ENCODE assay signal across 7 mouse cellular contexts in the genomic region with DNA sequence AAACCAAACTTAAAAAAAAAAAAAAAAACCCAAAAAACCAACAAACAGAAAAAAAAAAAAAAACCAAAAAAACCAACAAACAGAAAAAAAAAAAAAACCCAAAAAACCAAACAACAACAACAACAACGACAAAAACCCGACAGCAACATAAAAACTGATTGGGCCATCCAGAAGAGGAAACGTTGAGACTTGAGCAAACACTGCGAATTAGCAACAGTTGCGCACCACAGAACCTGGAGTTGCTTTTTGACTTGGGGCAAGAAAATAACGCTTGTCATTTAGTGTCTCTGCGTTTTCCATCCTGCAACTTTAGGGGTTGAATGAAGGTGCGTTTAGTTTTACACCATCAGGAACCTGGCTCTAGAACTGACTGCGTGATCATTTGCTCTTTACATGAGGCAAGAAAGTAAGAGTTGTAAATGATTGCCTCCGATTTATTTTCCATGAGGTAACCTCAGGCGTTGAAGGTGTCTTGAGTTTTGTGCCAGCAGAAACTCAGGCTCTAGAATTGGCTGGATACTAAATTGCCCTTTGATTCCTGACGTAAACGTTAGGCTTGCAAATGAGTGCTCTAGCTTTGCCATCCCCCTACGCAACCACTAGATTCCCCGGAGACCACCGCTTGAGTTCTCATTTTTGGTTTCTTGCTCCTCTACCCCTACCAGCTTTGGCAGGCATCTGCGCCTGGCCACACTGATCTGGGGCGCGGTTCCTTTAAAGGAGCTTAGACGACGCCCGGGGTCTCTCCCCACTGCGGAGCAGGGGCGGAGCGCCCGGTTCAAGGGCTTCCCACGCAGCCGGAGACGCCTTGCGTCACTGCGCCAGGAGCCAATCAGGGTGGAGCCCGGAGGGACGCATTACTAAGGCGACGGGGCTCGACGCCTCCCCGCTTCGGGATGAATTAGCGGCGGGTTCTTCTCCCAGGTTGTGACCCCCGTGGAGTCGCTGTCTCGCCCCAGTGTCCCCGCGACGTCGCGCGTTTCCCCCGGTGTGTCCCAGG. TPM values are rescaled to one million over a fixed set of nuclear protein-coding genes. Genes with fewer than 3 reads are reported as not detected.
DNase-seq lines count a peak whose midpoint lies in the region; ATAC-seq and TF ChIP-seq lines count a peak whose summit lies in the region.

TSS of gene Lclat1 (plus strand) at position 828 of the 1,000 bp plus-strand sequence.

- no peaks in the 10 kb centered on the region for H3K36me3 ChIP-seq in intestine, postnatal 0 days (ENCODE audit: control insufficient read depth, insufficient read depth)
- H3K36me3 ChIP-seq in midbrain, embryonic 12.5 days: no peaks in the 10 kb centered on the region
- no peaks in the 10 kb centered on the region for H3K36me3 ChIP-seq in small intestine, adult 2 months (ENCODE audit: control insufficient read depth, insufficient read depth, low read length)

- H3K27ac ChIP-seq in intestine, postnatal 0 days (ENCODE audit: low read depth, low read length): peak within 1 kb of the TSS; percentile 98
- H3K27ac ChIP-seq in midbrain, embryonic 12.5 days (replicated peaks): peak within 1 kb of the TSS; percentile 55; the same call in 1 of the 2 replicates
- peak within 1 kb of the TSS; percentile 93 for H3K27ac ChIP-seq in small intestine, adult 2 months (ENCODE audit: insufficient read depth, low read depth, low read length)

- no peaks in the 10 kb centered on the region for H3K9me3 ChIP-seq in intestine, postnatal 0 days (ENCODE audit: control insufficient read depth)
- H3K9me3 ChIP-seq in midbrain, embryonic 12.5 days: no peaks in the 10 kb centered on the region

- ATAC-seq in intestine, postnatal 0 days: peak; percentile 96
- peak; percentile 100 for ATAC-seq in midbrain, embryonic 12.5 days (ENCODE audit: low FRiP score, low read depth)

- H3K4me2 ChIP-seq in intestine, postnatal 0 days (replicated peaks; ENCODE audit: low read depth): peak within 1 kb of the TSS; percentile 95
- H3K4me2 ChIP-seq in midbrain, embryonic 12.5 days (replicated peaks): peak within 1 kb of the TSS; percentile 88

- H3K27me3 ChIP-seq in intestine, postnatal 0 days (replicated peaks; ENCODE audit: control insufficient read depth, insufficient read depth, low read length): no peaks in the 10 kb centered on the region
- peaks cover 7% of the 10 kb centered on the region; the same call in 1 of the 2 replicates for H3K27me3 ChIP-seq in midbrain, embryonic 12.5 days
- H3K27me3 ChIP-seq in small intestine, adult 2 months (ENCODE audit: control insufficient read depth, insufficient read depth, low read length): no peaks in the 10 kb centered on the region

- peaks cover 6% of the 10 kb centered on the region; the same call in 1 of the 2 replicates for H3K4me1 ChIP-seq in intestine, postnatal 0 days (replicated peaks; ENCODE audit: control insufficient read depth, insufficient read depth, low read length)
- peaks cover 10% of the 10 kb centered on the region; the same call in 1 of the 2 replicates for H3K4me1 ChIP-seq in midbrain, embryonic 12.5 days
- H3K4me1 ChIP-seq in small intestine, adult 2 months (ENCODE audit: control insufficient read depth, insufficient read depth, insufficient read length, low read length): peaks cover 5% of the 10 kb centered on the region; the same call in 1 of the 2 replicates

- peak within 1 kb of the TSS; percentile 78 for H3K4me3 ChIP-seq in intestine, postnatal 0 days (ENCODE audit: low read depth, low read length)
- H3K4me3 ChIP-seq in midbrain, embryonic 12.5 days: peak within 1 kb of the TSS; percentile 62
- peak within 1 kb of the TSS; percentile 92 for H3K4me3 ChIP-seq in small intestine, adult 2 months (ENCODE audit: low read depth, low read length)

- DNase-seq in adrenal gland, adult 8-10 months: peak; percentile 94
- DNase-seq in embryo, embryonic 9.5 days (ENCODE audit: extremely low spot score): peak; percentile 92
- no peak for DNase-seq in gonadal fat pad, adult 2 months (ENCODE audit: low read depth)
- DNase-seq in left cerebral cortex, postnatal 4 days: peak; percentile 96

- intact Hi-C loops in left cerebral cortex, postnatal 4 days (cut with DNase I): loop anchor here (10.0 kb wide), 1 partner anchor 183 kb away; no protein-coding TSS in a partner anchor

- WGBS in intestine, postnatal 0 days: 4% methylated on average over 51 of the region's 51 CpGs
- WGBS in midbrain, embryonic 12.5 days: 6% methylated on average over 51 of the region's 51 CpGs
- 1% methylated on average over 51 of the region's 51 CpGs for WGBS in small intestine, adult 2 months

- TF ChIP-seq CTCF in intestine, postnatal 0 days (IDR thresholded peaks at IDR 0.05; ENCODE audit: low read depth): no peak
- no peak for TF ChIP-seq CTCF in small intestine, adult 2 months (IDR thresholded peaks at IDR 0.05; ENCODE audit: extremely low read depth, insufficient read length, insufficient replicate concordance, low read depth, low read length)

- TF ChIP-seq POLR2A in small intestine, adult 2 months (IDR thresholded peaks at IDR 0.05; ENCODE audit: low read depth, low read length): peak; percentile 55

- peak within 1 kb of the TSS; percentile 90 for H3K9ac ChIP-seq in intestine, postnatal 0 days (ENCODE audit: low read depth, low read length)
- peak within 1 kb of the TSS; percentile 69 for H3K9ac ChIP-seq in midbrain, embryonic 12.5 days (replicated peaks)

RNA-seq across cellular contexts. Expression of gene Lclat1, which starts in this region (rescaled TPM):
- 10 to 100 TPM; 40.9 to 45.9 (median 42.3) TPM for total RNA-seq in adrenal gland, adult 8-10 months (2022)
- polyA plus RNA-seq in gonadal fat pad, adult 2 months (2012; rRNA removed): 12.6 and 39.0 TPM in 2 replicates
- polyA plus RNA-seq in intestine, postnatal 0 days (2015; fragmentation: Nextera tagmentation; extraction: Ambion mirVana): 21.0 and 24.3 TPM in 2 replicates
- 10 to 100 TPM; 28.8 to 33.3 TPM for total RNA-seq in left cerebral cortex, postnatal 4 days (2021)
- polyA plus RNA-seq in midbrain, embryonic 12.5 days (2016; fragmentation: Nextera tagmentation; extraction: Ambion mirVana): 8.3 and 9.5 TPM in 2 replicates
- 3.0 and 7.1 TPM in 2 replicates for polyA plus RNA-seq in small intestine, adult 2 months (2012; rRNA removed)
